Mouse (Mus musculus) yolk sac, embryonic 10.5 days (tissue): ENCODE measurements around the gene Gpr158.

Source experiments
- DNase-seq: peaks from one replicate; pipeline ENCODE4 v3.0.0-alpha.2; 2017; ENCODE audit warnings: low spot score

The Gpr158 gene

DNA sequence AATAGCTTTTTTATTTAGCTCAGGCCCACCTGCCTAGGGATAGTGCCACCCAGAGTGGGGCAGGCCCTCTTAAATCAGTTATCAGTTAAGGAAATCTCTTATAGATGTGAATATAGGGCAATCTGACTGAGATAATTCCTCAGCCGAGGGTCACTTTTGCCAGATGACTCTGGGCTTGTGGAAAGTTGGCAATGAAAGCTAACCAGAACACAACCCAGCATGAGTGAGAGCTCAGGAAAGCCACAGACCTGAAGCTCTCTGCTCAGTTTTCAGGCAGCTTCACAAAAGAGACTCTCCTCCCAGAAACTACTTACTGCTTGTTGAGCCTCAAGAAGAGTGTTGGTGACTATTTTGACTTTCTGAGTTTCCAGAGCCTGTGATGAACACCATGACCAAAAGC, 264.8 kb downstream of the Gpr158 start:
- DNase-seq = no peak

DNA sequence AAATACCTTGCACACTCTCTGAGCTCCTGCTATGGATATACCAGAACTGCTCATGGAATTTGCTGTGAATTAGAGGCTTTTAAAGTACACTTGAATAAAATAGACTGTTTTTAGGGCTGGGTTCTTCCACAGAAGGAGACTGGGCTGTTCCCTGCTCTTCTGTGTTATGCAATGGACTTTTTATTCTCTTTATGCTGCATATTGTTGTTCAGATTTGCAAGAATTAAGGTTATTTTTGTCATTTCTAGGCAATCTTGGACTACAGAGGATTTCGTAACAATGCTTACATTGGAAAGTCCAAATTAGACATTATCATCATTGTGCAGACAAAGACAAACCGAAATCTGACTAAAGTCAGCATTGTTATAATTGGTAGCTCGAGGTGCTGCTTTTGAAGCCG, 298.4 kb downstream of the Gpr158 start:
- no peak for DNase-seq

DNA sequence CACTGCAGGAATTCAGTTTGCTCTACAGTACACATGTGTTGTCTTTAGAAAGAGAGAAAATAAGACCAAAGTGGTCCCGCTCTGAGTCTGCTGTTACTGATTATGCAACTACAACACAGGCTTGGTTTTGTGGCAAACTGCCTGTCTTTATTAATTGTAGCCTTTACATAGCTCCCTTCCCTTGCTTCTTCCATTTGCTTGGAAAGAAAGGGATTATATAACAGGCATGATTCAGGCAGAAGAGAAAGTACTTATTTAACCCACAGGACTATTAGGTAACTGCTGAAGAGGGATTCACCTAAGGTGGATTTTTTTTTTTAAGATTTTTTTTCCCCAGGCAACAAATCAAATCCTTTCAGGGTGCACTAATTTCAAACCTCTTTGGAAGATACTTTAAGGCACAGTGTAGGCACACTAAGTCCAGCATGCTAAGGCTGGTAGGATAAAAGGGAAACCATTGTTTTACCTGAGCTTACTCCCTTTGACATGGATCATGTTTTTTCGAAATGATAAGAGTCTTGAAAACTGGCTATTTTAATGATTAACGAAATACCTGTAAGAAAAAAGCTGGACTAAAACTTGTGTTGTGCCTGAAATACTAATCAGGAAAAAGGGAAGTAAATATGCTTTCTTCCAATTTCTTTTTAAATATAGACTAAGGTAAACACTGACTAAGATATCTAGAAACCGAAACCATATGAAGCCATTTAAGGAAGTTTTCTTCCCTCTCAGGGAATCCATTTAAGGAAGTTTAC, 308.9 kb downstream of the Gpr158 start:
- no peak for DNase-seq

DNA sequence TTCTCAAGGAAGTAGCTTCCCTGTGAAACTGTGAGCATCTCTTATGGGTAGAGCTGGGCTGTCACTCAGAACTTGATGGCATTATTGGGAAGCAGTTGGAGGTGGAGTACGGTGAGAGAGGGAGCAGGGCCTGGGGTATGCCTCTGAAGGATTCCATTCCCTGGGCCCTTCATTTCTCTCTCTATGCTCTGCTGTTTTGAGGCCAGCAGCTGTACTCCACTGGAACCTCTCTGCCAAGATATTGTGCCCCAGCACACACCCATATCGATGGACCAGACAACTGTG, 309.4 kb downstream of the Gpr158 start:
- DNase-seq = no peak

DNA sequence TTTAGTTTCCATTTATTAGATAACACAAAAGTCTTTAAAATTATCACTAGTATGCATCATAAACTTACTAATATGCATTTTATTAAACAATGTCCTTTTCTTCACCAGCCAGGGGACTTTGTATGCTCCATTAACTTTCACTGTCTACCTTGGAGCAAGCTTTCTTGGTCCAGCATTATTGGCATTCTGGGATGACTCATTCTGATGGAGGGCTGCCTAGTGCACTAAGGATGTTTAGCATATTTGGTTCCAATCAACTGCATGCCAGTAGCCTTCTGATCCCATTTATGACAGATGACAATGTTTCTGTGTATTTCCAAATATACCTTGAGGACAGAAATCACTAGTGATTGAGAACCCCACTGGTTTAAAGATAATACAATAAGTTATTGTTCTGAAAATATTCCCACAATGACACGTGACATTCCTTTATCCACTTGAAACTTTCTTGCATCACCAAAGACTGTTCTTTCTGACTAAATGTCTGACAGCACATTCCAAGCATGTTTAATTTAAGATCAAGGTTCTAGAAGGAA, 313.5 kb downstream of the Gpr158 start:
- no peak for DNase-seq

DNA sequence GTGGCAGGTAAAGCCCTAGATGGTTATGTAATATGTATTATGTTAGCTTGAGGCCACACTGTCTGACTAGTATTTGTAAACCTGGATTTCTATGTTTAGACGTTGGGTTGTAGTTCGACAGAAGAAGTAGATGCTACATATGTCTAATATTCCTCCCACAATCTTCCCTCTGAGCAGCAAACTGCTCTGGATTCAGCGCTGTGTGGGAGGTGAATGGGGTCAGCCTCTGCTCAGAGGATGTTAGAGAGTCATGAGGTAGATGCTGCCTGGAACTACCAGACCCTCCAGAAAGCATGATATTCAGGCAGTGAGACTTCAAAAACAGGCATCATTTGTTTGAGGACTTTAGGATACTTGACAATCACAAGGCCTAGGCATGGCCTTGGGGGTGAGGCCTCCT, 317.4 kb downstream of the Gpr158 start:
- no peak for DNase-seq

DNA sequence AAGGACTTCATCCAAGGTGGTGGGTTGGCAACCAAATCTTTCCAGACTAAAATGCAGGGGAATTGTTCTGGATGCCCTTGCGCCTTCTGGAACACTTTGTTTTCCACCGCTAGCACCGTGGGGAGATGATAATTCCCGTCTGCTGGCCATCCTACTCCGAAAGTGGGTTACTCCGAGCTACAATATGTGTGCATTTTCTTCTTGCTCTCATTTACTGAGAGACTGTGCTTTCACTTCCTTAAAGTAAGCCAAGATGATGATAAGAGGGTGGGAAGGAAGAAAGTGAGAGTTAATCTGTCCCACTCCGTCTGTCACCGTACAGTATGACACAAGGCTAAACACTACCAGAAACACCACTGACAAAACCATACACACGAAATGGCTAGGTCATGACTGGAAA, 325.8 kb downstream of the Gpr158 start:
- no peak for DNase-seq

DNA sequence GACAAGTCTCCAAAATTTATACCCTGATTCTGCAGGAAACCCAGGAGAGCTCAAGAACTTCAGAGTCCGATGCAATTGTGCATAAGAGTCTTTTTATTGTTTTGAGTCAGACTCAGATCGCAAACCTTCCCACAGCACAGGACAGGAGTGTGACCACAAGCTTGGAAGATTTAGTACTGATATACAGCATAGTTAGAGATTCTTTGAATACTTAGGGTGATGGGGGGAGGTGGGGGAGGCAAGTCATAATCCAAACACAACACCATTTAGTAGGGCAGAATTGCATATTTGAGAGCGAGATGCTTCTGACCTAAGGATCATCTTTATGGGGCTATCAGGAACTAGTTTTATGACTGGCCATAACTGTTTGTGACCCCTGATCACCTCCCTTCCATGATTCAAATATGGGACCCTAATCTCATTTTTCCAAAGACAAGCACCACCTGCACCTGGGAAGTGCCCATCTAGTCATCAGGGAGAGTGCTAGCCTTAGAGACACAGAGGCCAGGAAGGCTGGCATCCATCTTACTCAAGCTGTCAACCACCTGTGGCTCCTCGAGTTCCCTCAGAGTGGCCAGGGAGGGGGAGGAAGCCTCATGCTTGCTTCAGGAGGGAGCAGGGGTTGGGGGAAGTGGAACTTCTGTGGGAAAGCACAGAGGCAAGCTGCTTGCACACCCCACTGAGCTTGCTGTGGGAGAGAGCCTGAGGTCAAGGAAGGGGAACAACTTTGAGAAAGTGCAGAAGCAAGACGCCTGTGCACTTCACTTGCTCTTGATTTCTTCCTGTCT, 326.7 kb downstream of the Gpr158 start:
- DNase-seq = no peak

DNA sequence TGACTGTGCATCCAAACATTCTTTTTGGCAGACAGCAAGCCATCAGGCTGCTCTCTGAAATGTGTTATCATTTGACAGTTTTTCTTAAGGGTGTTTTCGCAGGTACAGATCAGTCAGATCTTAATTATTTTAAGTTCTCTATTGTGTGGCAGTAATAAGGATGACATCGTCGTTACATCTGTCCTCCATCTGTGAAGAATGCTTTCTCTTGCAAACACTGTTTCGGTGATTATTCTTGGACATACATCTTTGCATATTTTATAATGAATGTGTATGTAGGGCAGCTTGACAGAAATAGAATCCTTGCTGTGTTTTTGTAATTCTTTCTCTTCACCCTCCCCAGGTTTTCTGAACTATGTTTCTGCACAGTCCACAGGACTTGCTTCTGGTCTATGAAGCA, 360.7 kb downstream of the Gpr158 start:
- no peak for DNase-seq

DNA sequence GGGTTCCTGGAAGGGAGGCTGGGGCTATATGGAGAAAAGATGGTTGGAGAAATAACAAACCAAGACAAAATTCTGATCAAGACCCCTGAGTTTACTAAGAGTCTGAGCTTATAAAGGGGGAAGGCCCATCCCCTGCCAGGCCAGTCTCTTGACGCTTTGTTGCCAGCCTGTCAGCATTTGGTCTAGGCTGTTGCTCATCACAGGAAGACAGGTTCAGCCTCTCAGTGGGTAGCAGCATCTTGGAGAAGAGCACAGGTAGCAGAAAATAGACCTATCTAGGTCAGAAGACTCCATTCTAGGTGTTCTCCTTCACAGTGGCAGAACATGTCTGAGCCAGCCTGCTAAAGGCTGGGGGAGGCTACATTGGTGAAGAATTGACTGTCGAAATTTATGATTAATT, 416.4 kb downstream of the Gpr158 start:
- DNase-seq = no peak

DNA sequence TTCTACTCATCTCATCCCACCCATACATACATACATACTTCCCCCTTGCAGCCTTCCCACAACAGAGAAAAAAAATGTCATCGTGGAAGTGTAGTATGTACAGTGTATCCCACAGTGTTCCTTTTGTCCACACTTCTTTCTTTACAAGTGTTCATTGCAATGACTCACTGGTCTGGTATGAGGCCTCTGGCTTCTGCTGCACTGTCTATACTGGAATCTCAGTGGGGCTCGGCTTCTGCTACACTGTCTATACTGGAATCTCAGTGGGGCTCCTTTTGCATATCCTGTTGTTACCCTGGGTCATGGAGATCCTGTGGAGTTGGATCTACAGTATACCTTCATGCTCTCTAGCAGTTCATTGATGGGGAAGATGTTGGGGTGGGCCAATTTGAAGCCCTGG, 425.8 kb downstream of the Gpr158 start:
- no peak for DNase-seq

DNA sequence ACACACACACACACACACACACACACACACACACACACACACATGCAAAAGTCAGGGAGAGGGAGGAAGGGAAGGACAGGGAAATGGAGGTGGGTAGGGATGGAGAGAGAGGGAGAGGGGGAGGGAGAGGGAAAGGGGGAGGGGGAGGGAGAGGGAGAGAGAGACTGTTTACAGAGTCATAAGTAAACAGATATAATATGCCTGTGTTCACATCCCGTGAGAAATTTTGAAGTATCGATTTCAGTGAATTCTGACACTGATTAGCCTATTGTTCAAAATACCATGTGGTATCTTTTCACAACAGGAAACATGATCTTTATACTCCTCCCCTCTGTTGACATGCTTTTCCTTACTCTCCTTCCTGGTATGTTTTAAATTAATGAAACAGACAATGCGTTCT, 432.3 kb downstream of the Gpr158 start:
- DNase-seq = no peak

DNA sequence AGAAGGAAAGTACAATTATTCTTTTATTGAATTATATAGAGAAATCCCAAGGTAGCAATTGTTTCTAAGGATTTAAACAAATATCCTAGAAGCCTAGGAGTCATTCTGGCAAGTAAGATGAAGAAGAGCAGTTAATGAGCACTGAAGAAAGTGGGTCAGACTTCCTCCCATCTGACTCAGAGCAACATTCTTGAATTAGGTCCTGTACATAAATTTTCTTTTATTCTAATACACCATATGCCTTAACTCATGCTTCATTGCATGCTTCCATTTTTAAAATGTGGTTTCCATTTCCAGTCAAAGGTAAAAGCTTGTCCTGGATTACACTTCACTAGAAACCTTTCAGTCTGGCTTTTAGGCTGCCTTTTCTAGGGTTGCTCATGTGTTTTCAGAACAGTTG, 432.7 kb downstream of the Gpr158 start:
- no peak for DNase-seq

DNA sequence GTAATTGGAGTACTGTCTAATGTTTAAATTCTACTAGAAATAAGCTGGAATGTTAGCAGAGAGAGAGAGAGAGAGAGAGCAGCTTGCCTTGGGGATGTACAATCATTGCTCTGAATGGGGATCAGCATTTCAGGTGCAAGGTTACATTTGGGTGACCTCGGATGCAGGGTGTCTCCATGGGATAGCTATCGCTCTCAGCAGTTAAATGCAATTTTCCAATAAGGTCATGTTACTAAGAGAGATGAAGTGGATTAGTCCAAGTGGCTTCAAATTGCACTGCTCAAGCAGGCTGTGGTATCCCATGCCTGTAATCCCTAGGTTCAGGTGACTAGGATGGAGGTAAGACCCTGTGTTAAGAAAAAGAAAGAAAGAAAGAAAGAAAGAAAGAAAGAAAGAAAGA, 441.2 kb downstream of the Gpr158 start:
- no peak for DNase-seq

DNA sequence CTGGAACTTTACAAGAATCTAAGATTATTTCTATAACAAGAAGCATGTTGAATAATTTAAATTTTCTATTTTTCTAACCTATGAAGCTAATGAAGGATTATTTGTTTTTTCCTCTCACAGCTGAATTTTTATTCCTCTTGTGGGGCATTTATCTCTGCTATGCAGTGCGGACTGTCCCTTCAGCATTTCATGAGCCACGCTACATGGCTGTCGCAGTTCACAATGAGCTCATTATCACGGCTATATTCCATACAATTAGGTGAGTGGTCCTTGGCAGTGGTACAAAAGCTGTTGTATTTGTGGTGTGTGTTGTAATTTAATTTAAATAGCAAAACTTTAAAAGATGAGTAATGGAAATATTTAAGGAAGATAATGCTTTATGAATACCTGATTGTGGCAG, 443.1 kb downstream of the Gpr158 start:
- no peak for DNase-seq

DNA sequence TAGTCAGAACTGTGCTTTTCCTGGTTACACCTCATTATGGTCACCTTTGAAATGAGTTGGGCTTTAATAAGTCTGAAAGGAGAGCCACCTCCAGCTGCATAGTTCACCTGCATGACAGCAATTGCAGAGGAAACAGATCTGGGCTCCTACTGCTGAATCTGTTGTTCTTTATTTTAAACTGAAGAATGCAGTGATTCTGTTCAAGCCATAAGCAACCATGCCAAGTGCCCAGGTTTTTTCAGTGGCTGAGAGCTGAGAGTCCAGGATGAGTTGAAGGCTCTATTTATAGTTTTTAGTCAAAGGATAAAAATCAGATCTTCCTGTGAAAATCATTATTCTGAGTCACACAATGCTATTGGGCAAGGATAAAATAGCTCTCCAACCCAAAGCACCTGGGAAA, 496.7 kb downstream of the Gpr158 start:
- no peak for DNase-seq
